Mouse (Mus musculus) liver, embryonic 13.5 days (tissue): ENCODE data around the gene Snrpf. TPM values are rescaled to one million over a fixed set of nuclear protein-coding genes. Genes with fewer than 3 reads are reported as not detected.
A peak's percentile ranks its signal among the peaks of the same experiment; 100 is the strongest.

Experiments used
- ATAC-seq: fragments of 200-750 bp; cut with Nextera tagmentation; 2 replicates; pipeline ENCODE4 v1.8.0; 2017; ENCODE audit warnings: low read depth, mild to moderate bottlenecking, moderate number of reproducible peaks, moderate library complexity
- DNase-seq: peaks from one replicate; pipeline ENCODE4 v3.0.0; 2022
- H3K27ac ChIP-seq: fragments of 300-500 bp; sonication (generic); 2 replicates; pipeline ENCODE4 v1.5.1; 2015; ENCODE audit warnings: moderate library complexity, mild to moderate bottlenecking, inconsistent platforms
- H3K27me3 ChIP-seq: fragments of 300-500 bp; sonication (generic); 2 replicates; pipeline ENCODE4 v1.6.1; 2015; ENCODE audit warnings: mild to moderate bottlenecking, inconsistent platforms
- H3K36me3 ChIP-seq: fragments of 300-500 bp; sonication (generic); 2 replicates; pipeline ENCODE4 v1.6.1; 2015; ENCODE audit warnings: mild to moderate bottlenecking, inconsistent platforms
- H3K4me1 ChIP-seq: fragments of 300-500 bp; sonication (generic); replicated peaks from 2 replicates; pipeline ENCODE4 v1.6.1; 2015; ENCODE audit warnings: inconsistent platforms
- H3K4me2 ChIP-seq: fragments of 300-500 bp; sonication (generic); 2 replicates; pipeline ENCODE4 v1.6.1; 2015; ENCODE audit warnings: inconsistent platforms, mild to moderate bottlenecking, moderate library complexity
- H3K4me3 ChIP-seq: fragments of 300-500 bp; sonication (generic); replicated peaks from 2 replicates; pipeline ENCODE4 v1.5.1; 2015; ENCODE audit warnings: mild to moderate bottlenecking, inconsistent platforms
- H3K9ac ChIP-seq: fragments of 300-500 bp; sonication (generic); 2 replicates; pipeline ENCODE4 v1.6.1; 2015; ENCODE audit warnings: mild to moderate bottlenecking, inconsistent platforms
- H3K9me3 ChIP-seq: fragments of 300-500 bp; sonication (generic); replicated peaks from 2 replicates; pipeline ENCODE4 v1.6.1; 2016; ENCODE audit warnings: inconsistent platforms
- WGBS: fragments of 180-500 bp; shearing (Covaris S2); methylation state at CpG from one replicate; pipeline ENCODE4 v1.1.7; 2015; ENCODE audit not compliant: insufficient replicate concordance; 5-methylcytosine and 5-hydroxymethylcytosine counted together
- polyA plus RNA-seq: library from polyadenylated mRNA; unstranded; fragments of >200 nt; fragmentation: Nextera tagmentation; extraction: Ambion mirVana; gene quantifications from 2 replicates; pipeline ENCODE4 v1.2.1, GENCODE M21; 2015

Snrpf gene
- 95.6 and 101 TPM in 2 replicates for polyA plus RNA-seq

DNA sequence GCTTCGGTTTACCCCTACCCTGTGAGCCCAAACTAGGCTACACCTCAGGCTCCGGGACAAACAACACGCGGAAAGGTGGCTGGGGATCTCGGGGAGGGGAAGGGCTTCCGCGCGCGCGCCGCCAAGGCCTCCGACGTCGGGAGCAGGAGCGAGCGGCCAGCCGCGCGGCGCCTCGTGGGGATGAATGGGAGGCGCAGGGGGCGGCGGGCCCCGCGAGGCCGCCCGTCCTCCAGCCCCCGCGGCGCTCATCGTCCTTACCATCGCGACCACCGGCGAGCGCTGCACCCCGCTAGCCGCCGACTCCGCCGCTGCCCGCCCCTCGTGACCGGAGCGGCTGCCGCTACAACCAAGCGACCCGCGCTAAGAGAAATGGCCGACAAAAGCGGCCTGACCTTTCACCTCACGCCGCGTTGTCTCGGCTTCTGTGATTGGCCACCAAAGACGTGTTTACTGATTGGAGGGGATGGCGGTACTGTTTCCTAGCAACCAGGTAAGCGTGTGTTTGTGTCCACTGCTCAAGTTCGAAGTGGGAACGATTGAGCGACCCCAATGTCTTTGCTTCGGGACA is at the start of gene Snrpf:
TSS of gene Snrpf (minus strand) at position 426 of the 568 bp plus-strand sequence.
- under 1% methylated on average over 63 of the region's 63 CpGs for WGBS
- H3K4me1 ChIP-seq = peaks cover 34% of the 10 kb centered on the region
- no peaks in the 10 kb centered on the region for H3K9me3 ChIP-seq
- peak within 1 kb of the TSS; percentile 85 for H3K4me3 ChIP-seq
- ATAC-seq (peak; percentile 85), DNase-seq (peak; percentile 79)
- H3K9ac ChIP-seq = peak within 1 kb of the TSS; percentile 84
- H3K27me3 ChIP-seq = no peaks in the 10 kb centered on the region
- H3K4me2 ChIP-seq = peak within 1 kb of the TSS; percentile 93
- H3K36me3 ChIP-seq = peaks cover 33% of the 10 kb centered on the region
- H3K27ac ChIP-seq = peak within 1 kb of the TSS; percentile 77

DNA sequence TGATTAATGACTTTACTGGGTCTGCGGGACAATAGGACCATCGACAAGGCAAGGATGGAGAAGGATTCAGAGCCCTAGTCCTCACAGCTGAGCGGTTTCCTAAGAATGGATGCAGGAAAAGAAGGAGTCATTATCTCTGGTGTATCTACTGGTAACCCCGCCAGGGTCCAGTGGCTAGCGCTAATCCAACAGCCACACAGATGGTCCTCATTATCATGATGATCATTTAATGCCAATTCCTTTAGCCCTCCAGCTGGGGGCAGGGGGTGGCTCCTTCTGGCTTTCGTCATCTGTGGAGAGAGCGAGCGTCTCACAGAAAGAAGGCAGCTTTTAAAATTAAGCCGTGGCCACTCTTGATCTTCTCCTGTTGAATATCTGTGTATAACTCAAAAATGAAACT is 46.4 kb upstream of the Snrpf start:
- H3K4me3 ChIP-seq = no peak overlapping the region
- peaks cover 8% of the 10 kb centered on the region for H3K4me1 ChIP-seq
- peaks cover 51% of the 10 kb centered on the region for H3K27me3 ChIP-seq
- H3K9ac ChIP-seq = no peak overlapping the region
- no peaks in the 10 kb centered on the region for H3K9me3 ChIP-seq
- no peak overlapping the region for H3K4me2 ChIP-seq
- WGBS = 59% methylated on average over 9 of the region's 9 CpGs
- DNase-seq (no peak), ATAC-seq (no peak)
- no peak overlapping the region for H3K27ac ChIP-seq
- no peaks in the 10 kb centered on the region for H3K36me3 ChIP-seq

DNA sequence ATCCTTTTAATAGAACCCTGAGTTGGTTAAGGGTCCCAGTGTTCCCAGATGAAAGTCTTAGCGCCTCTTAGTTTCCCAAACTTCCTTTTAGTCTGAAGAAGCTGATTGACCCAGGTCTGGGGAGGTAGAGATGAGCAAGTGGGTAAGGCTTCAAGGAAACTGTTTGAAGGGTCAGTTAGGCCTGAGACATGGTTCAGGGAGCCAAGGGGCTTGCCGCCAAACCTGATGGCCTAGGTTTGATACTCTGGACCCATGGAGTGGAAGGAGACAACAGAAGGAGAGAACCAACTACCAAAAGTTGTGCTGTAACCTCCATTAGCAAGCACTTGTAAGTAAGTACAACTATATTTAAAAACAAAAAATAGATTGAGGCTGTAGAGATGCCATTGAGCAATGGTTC is 44.5 kb upstream of the Snrpf start:
- H3K4me2 ChIP-seq = no peak overlapping the region
- WGBS = 78% methylated on average over 2 of the region's 2 CpGs
- peaks cover 31% of the 10 kb centered on the region for H3K27me3 ChIP-seq
- no peak overlapping the region for H3K4me3 ChIP-seq
- H3K4me1 ChIP-seq = no peaks in the 10 kb centered on the region
- no peak overlapping the region for H3K27ac ChIP-seq
- H3K36me3 ChIP-seq = no peaks in the 10 kb centered on the region
- ATAC-seq (no peak), DNase-seq (no peak)
- no peak overlapping the region for H3K9ac ChIP-seq
- no peaks in the 10 kb centered on the region for H3K9me3 ChIP-seq

DNA sequence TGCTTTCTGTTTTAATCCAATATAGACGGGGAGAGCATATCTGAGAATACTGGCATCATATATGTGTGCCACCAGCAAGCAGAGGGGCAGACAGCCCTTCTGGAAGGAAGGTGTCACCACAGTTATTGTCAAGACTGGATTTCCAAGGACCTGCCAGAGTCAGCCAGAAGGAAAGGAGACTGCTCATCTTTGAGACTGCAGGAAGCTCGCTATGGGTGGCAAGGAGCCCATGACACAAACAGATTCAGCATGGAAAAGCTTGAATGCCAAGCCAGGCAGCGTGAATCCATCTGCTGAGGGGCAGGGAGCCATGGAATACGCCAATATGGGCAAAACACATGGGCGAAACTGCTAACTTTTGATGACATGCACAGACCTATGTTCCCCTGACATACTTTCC is 44.1 kb upstream of the Snrpf start:
- ATAC-seq (no peak), DNase-seq (no peak)
- no peak overlapping the region for H3K27ac ChIP-seq
- no peak overlapping the region for H3K4me3 ChIP-seq
- H3K36me3 ChIP-seq = no peaks in the 10 kb centered on the region
- H3K27me3 ChIP-seq = peaks cover 27% of the 10 kb centered on the region
- no peak overlapping the region for H3K9ac ChIP-seq
- no peak overlapping the region for H3K4me2 ChIP-seq
- WGBS = 67% methylated on average over 5 of the region's 5 CpGs
- no peaks in the 10 kb centered on the region for H3K4me1 ChIP-seq
- no peaks in the 10 kb centered on the region for H3K9me3 ChIP-seq

DNA sequence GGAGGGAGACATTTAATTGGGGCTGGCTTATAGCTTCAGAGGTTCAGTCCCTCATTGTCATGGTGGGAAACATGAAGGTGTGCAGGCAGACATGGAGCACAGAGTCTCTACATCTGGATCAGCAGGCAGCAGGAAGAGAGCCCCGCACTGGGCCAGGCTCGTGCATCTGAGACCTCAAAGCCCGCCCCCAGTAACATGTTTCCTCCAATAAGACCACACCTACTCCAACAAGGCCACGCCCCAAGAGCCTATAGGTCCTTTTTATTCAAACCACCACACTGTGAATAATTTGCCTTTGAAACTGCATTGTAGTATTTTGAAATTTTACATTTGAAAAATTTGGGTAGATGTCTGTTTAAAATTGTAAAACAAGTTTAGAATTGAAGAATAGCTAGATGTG is 42.6 kb upstream of the Snrpf start:
- Histone ChIP-seq H3K9me3 (no peaks in the 10 kb centered on the region), H3K27me3 (peaks cover 17% of the 10 kb centered on the region), H3K27ac (no peak overlapping the region), H3K9ac (no peak overlapping the region), H3K4me2 (no peak overlapping the region), H3K36me3 (no peaks in the 10 kb centered on the region), H3K4me1 (no peaks in the 10 kb centered on the region), H3K4me3 (no peak overlapping the region)
- WGBS = 47% methylated on average over 4 of the region's 4 CpGs
- DNase-seq = no peak
- ATAC-seq = no peak

DNA sequence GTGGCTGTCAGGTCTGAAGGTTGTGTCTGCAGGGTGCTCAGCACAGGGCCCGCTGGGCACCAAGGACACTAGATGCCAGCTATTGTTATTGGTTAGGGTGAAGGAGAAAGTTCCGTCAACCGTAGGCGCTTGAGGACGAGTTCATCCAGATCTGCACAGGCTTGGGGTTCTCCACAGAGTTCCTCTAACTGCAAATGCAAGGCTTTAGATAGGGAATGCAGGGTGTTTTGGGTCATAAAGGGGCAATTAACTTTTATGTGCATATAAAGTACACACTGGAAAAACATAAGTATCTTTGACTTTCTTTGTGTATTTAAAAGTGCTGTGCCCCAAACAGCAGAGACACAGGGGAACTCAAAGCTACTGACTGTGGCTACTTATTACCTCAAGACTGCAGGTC is 40.8 kb upstream of the Snrpf start:
- ATAC-seq (no peak), DNase-seq (no peak)
- Histone ChIP-seq H3K9me3 (no peaks in the 10 kb centered on the region), H3K27ac (no peak overlapping the region), H3K4me1 (no peaks in the 10 kb centered on the region), H3K9ac (no peak overlapping the region), H3K4me2 (no peak overlapping the region), H3K27me3 (0 out of 2 replicates have a peak, but pooled peaks cover under 1% of the 10 kb centered on the region), H3K36me3 (no peaks in the 10 kb centered on the region), H3K4me3 (no peak overlapping the region)
- WGBS = 83% methylated on average over 5 of the region's 5 CpGs

DNA sequence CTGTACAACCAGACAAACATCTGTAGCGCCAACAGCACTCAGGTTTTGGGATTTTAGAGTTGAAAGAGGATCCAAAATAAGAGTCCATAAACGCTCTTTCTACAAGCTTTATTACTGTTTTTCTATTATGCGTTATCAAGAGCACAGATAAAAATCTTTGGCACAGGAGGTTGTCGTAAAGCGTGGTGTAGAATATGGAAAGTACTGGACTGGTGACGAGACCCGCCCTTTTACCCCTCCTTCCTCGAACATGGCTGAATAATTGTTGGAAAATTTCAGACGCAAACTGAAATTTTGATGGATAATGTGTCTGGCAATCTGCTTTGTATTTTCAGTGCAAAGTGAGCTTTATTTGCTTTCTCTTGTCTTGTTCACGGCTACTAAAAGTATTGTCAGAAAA is 34.6 kb upstream of the Snrpf start:
- Histone ChIP-seq H3K4me1 (0 out of 2 replicates have a peak, but pooled peaks cover 4% of the 10 kb centered on the region), H3K4me2 (peak overlapping the region; percentile 11; the same call in 1 of the 2 replicates), H3K4me3 (no peak overlapping the region), H3K9me3 (no peaks in the 10 kb centered on the region), H3K27ac (no peak overlapping the region), H3K9ac (no peak overlapping the region), H3K27me3 (no peaks in the 10 kb centered on the region), H3K36me3 (no peaks in the 10 kb centered on the region)
- ATAC-seq (no peak), DNase-seq (no peak)
- WGBS = 64% methylated on average over 10 of the region's 10 CpGs

DNA sequence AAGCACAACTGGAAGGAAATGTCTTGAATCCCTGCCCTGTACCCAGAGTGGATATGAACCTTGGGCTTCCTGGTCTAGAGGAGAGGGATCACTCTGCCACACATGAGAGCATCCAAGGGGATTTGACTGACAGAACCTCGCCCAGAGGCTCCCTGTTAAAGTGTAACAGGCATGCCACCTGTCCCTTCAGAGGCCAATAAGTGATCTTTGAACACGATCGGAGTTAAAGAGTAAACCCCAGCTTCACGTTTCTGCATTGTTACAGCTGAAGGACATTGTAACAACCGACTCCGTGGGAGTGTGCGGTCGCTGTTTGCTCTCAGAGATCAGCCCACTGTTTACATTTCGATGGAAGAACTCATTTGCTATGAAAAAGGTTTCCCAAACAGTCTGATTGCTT is 34.2 kb upstream of the Snrpf start:
- no peaks in the 10 kb centered on the region for H3K27me3 ChIP-seq
- WGBS = 59% methylated on average over 9 of the region's 9 CpGs
- 0 out of 2 replicates have a peak, but pooled peaks cover 4% of the 10 kb centered on the region for H3K4me1 ChIP-seq
- no peak overlapping the region for H3K4me3 ChIP-seq
- no peaks in the 10 kb centered on the region for H3K9me3 ChIP-seq
- no peaks in the 10 kb centered on the region for H3K36me3 ChIP-seq
- peak overlapping the region; percentile 11; the same call in 1 of the 2 replicates for H3K4me2 ChIP-seq
- ATAC-seq = peak; percentile 67
- no peak for DNase-seq
- no peak overlapping the region for H3K9ac ChIP-seq
- H3K27ac ChIP-seq = no peak overlapping the region

DNA sequence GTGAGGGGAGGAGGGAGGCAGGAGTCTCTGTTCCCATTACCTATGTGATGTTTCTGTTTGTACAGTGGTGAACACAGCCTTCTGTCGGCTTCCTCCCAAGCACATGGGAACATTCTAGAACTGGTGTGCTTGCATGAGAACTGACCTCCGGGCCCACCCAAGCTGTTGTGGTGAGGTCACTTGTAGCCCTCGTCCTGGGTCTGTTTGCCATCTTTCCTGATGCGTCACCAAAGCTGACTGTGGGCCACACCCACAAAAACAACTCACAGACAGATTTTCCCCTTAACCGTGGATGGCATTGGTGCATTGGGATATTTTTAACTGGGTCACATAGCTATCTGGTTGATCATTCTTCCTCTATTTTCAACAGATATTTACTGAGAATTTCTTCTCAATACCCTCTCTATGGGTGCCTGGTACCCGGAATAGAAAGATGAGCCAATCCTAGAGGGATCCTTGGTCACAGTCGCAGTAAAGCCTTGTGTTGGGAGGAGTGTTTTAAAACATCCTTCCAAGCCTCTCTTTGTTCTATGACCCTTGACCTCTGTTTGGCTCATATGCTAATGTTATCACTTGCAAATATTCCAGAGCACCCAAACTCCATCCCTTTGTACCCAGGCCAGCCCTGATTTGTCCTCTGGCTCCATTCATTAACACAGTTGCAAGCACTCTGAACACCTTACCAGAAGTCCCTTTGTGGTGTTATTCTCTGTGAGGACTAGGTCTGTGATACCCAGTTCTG is 31.1 kb upstream of the Snrpf start:
- Histone ChIP-seq H3K4me3 (no peak overlapping the region), H3K36me3 (no peaks in the 10 kb centered on the region), H3K9ac (no peak overlapping the region), H3K9me3 (no peaks in the 10 kb centered on the region), H3K4me2 (no peak overlapping the region), H3K27ac (no peak overlapping the region), H3K27me3 (no peaks in the 10 kb centered on the region), H3K4me1 (0 out of 2 replicates have a peak, but pooled peaks cover 4% of the 10 kb centered on the region)
- DNase-seq (no peak), ATAC-seq (no peak)
- 58% methylated on average over 7 of the region's 7 CpGs for WGBS

DNA sequence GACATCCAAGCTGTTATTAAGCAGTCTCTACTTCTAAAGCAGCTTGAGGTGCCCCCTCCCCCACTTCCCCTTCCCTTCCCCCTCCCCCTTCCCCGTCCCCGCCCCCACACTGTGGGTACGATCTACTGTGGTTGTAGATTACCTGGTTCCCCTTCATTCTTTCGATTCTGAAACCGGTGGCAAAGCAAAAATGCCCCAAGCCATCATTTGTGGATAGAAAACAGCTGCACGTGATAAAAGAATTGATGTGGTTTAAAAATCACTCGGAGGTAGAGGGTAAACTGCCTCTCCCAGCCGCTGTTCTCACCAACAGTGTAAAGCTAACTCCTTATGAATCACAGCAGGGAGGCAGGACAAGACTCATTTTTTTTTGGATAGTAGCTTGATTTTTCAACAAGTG is 25.3 kb upstream of the Snrpf start:
- WGBS = 39% methylated on average over 8 of the region's 8 CpGs
- Histone ChIP-seq H3K27ac (no peak overlapping the region), H3K4me2 (no peak overlapping the region), H3K4me1 (peaks cover 11% of the 10 kb centered on the region; the same call in 1 of the 2 replicates), H3K9ac (no peak overlapping the region), H3K27me3 (no peaks in the 10 kb centered on the region), H3K9me3 (no peaks in the 10 kb centered on the region), H3K4me3 (no peak overlapping the region), H3K36me3 (no peaks in the 10 kb centered on the region)
- DNase-seq = no peak
- no peak for ATAC-seq

DNA sequence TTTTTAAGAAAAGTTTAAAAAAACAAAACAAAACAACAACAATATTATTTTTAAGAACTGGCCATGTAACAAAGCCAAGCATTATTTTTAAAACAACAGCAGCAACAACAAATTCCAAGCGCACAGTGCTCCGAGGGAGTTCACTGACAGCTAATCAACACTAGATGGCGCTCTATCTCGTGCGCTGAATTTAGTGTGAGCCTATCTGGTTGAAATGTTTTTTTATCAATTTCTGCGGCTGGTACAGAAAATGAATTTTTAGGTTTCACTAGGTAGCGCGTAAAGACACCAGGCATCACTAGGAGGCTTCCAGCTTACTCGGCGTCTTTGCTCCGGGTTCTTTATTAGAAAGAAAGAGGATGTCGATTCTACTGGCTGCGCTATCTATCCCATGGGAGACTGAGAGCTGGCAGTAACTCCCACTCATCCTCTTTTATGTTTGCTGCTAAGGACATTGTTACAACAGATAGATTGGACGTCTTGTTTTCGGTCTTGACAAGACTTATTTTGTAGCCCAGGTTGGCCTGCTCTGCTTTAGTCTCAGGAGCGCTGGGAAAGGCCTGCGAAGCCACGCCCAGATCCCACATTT is 22.0 kb upstream of the Snrpf start:
- DNase-seq = no peak
- Histone ChIP-seq H3K9ac (no peak overlapping the region), H3K36me3 (no peaks in the 10 kb centered on the region), H3K4me3 (no peak overlapping the region), H3K4me2 (no peak overlapping the region), H3K4me1 (peaks cover 11% of the 10 kb centered on the region; the same call in 1 of the 2 replicates), H3K27ac (no peak overlapping the region), H3K27me3 (no peaks in the 10 kb centered on the region), H3K9me3 (no peaks in the 10 kb centered on the region)
- ATAC-seq = no peak
- 39% methylated on average over 18 of the region's 18 CpGs for WGBS
